Mouse (Mus musculus) urinary bladder, postnatal 4 days (tissue): Measurements from ENCODE around the gene D930020B18Rik.

Experiments
- DNase-seq, 2 experiments: peaks; one replicate each; pipeline ENCODE4 v3.0.0; 2021 to 2022; ENCODE audit warnings: low spot score in 2 of 2

The D930020B18Rik gene

GRCm38 (mm10) chr10:121703619-121704018 lies 62.2 kb downstream of the D930020B18Rik start:
- peak in 1 of 2 experiments; percentile 30 for DNase-seq

- DNase-seq, result peak in 1 of 2 experiments; percentile 50
These were observed 63.5 kb downstream of the D930020B18Rik start for GRCm38 (mm10) chr10:121704871-121705270.

GRCm38 (mm10) chr10:121705399-121706163 lies 64.2 kb downstream of the D930020B18Rik start:
- DNase-seq, result no peak

- peak in 1 of 2 experiments; percentile 20 for DNase-seq
These were observed 75.5 kb downstream of the D930020B18Rik start for GRCm38 (mm10) chr10:121716862-121717261.

GRCm38 (mm10) chr10:121718896-121719585 lies 77.7 kb downstream of the D930020B18Rik start:
- DNase-seq, result no peak

- no peak for DNase-seq
These were observed 79.3 kb downstream of the D930020B18Rik start for GRCm38 (mm10) chr10:121720701-121721100.

- DNase-seq, result peak in 1 of 2 experiments; percentile 36
These were observed 85.1 kb downstream of the D930020B18Rik start for GRCm38 (mm10) chr10:121726505-121726904.

GRCm38 (mm10) chr10:121727151-121727550 lies 85.8 kb downstream of the D930020B18Rik start:
- no peak for DNase-seq

- no peak for DNase-seq
These were observed 86.8 kb downstream of the D930020B18Rik start for GRCm38 (mm10) chr10:121728226-121728625.

GRCm38 (mm10) chr10:121731048-121731725 lies 89.8 kb downstream of the D930020B18Rik start:
- DNase-seq, result no peak

GRCm38 (mm10) chr10:121732542-121732941 lies 91.2 kb downstream of the D930020B18Rik start:
- no peak for DNase-seq

GRCm38 (mm10) chr10:121737256-121737655 lies 95.9 kb downstream of the D930020B18Rik start:
- no peak for DNase-seq

- peak; percentile 81 to 86 for DNase-seq
These were observed 98.4 kb downstream of the D930020B18Rik start, which contains the start of gene BC048403 for GRCm38 (mm10) chr10:121739548-121740505. Gene BC048403, plus strand, starts transcription at chr10:121739937.

- no peak for DNase-seq
These were observed 100.9 kb downstream of the D930020B18Rik start for GRCm38 (mm10) chr10:121742336-121742735.
